Mouse (Mus musculus) cerebellum, adult 2 months (tissue): Measurements from ENCODE around the gene Muc1.

Experiments
- CTCF ChIP-seq: fragments of 200-500 bp; IDR thresholded peaks from 2 replicates; pipeline ENCODE4 v1.5.1; 2011; ENCODE audit warnings: low read depth, mild to moderate bottlenecking, control low read depth, low read length, moderate library complexity, borderline replicate concordance; ENCODE audit not compliant: insufficient read depth
- POLR2A ChIP-seq: fragments of 200-500 bp; IDR thresholded peaks from 2 replicates; pipeline ENCODE4 v1.6.1; 2011; ENCODE audit warnings: low read length, control low read depth, borderline replicate concordance; ENCODE audit not compliant: insufficient read depth

DNA sequence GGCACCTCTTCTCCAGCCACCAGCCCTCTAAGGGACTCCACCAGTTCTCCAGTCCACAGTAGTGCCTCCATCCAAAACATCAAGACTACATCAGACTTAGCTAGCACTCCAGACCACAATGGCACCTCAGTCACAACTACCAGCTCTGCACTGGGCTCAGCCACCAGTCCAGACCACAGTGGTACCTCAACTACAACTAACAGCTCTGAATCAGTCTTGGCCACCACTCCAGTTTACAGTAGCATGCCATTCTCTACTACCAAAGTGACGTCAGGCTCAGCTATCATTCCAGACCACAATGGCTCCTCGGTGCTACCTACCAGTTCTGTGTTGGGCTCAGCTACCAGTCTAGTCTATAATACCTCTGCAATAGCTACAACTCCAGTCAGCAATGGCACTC is 1.7 kb downstream of the Muc1 start:
- no peak for TF ChIP-seq POLR2A
- TF ChIP-seq CTCF: no peak
